Mouse (Mus musculus): ENCODE data around the gene Fam221b. TPM values are rescaled to one million over a fixed set of nuclear protein-coding genes. Genes with fewer than 3 reads are reported as not detected.

Gene Fam221b
- polyA plus RNA-seq, 1 experiment from 2014 or later = 2.6 TPM

DNA sequence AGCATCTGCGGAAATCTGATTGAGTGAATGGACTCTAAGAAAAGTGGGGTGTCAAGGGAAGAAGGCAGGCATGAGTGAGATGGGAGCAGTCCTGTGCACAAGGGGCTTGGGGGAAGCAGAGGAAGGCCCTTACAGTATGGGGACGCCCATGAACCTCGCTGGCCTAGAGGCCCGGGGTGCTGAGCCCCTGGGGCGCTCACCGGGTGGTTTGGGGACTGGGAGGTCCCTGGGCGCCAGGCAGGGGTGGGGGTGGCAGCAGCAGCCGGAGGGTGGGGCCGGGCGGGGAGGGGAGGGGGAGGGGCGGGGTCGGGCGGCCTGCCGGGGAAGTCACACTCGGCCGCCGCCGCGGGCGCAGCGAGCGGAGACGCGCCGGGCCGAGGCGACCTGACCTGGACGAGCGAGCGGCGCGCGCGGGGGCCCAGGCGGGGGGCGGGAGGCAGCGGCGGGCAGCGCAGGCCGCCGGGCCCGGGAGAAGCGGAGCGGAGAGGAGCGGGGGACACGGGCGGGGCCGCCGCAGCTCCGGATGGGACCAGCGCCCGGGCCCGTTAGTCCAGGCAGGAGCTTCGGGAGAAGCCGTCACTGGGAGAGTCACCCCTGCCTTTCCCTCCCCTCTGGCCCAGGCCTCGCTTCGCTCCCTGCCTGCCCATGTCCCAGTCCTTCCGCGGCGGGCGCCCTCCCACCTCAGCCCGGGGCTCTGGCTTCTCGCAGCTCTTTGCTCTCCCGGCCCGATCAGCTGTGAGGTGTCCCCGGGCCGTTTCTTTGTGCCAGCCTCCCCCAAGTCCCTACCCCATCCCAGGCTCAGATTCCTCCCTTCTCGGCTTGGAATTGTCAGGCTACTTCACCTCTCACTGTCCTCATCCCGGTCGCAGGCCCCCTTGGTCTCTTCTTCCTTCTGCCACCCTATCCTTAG lies 37.6 kb downstream of the Fam221b start, which contains the start of gene Npr2:
Npr2 (plus strand) TSS at position 890 of the 910 bp plus-strand sequence.
- Histone ChIP-seq H3K4me2 (replicated peaks; ENCODE audit: low read depth, low read length) (peak within 1 kb of the TSS; percentile 90), H3K36me3 (ENCODE audit: control insufficient read depth, insufficient read depth, low read length) (no peaks in the 10 kb centered on the region), H3K9me3 (ENCODE audit: control insufficient read depth, low read length) (peaks cover 1% of the 10 kb centered on the region; the same call in 1 of the 2 replicates), H3K27me3 (ENCODE audit: control insufficient read depth, insufficient read depth, low read length) (no peaks in the 10 kb centered on the region), H3K9ac (ENCODE audit: low read depth, low read length) (peak within 1 kb of the TSS; percentile 83), H3K4me3 (ENCODE audit: low read length) (peak within 1 kb of the TSS; percentile 58), H3K4me1 (ENCODE audit: control insufficient read depth, insufficient read depth, low read length) (peaks cover 15% of the 10 kb centered on the region), H3K27ac (ENCODE audit: low read depth, low read length) (peak within 1 kb of the TSS; percentile 77; the same call in 1 of the 2 replicates)
- 2% methylated on average over 45 of the region's 70 CpGs for WGBS
- peak; percentile 70 for ATAC-seq (ENCODE audit: low FRiP score, low TSS enrichment)

GRCm38 (mm10) chr4:43630671-43631045 lies 38.3 kb downstream of the Fam221b start:
- Histone ChIP-seq H3K36me3 (ENCODE audit: control insufficient read depth, insufficient read depth, low read length) (no peaks in the 10 kb centered on the region), H3K4me3 (ENCODE audit: low read length) (peak overlapping the region; percentile 58; the same call in 1 of the 2 replicates), H3K9ac (ENCODE audit: low read depth, low read length) (peak overlapping the region; percentile 83; the same call in 1 of the 2 replicates), H3K27ac (ENCODE audit: low read depth, low read length) (peak overlapping the region; percentile 17; the same call in 1 of the 2 replicates), H3K4me1 (ENCODE audit: control insufficient read depth, insufficient read depth, low read length) (peaks cover 15% of the 10 kb centered on the region), H3K27me3 (ENCODE audit: control insufficient read depth, insufficient read depth, low read length) (no peaks in the 10 kb centered on the region), H3K9me3 (ENCODE audit: control insufficient read depth, low read length) (peaks cover 4% of the 10 kb centered on the region; the same call in 1 of the 2 replicates), H3K4me2 (replicated peaks; ENCODE audit: low read depth, low read length) (peak overlapping the region; percentile 90)
- peak; percentile 10; the same call in 1 of the 2 replicates for ATAC-seq (ENCODE audit: low FRiP score, low TSS enrichment)
- whole genome bisulfite sequencing = 23% methylated on average over 5 of the region's 5 CpGs

DNA sequence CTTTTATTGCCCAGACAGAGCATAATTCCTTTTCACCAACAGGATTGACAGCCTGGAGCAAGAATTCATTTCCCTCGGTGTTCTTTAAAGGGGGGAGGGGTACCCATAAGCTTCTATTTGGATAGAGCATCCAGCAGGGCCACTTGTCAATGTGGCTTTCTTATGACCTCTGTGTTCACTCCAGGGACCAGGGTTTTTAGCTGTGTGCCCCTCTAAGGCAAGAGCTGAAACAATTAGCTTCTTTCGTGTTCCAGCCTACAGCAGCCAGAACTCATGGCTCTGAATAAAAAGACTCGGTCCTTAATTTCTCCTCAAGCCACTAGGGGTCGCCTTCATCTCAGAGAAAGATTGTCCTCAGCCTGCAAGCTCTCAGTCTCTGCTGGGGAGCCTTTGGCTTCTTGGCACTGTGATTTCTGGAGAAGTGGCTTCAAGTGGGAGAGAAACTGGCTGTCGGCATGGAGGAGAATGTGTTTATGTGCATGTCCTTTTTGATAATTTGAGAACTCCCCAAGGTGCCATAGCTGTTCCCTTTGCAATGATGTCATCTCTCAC lies 38.8 kb downstream of the Fam221b start:
- H3K4me1 ChIP-seq (ENCODE audit: control insufficient read depth, insufficient read depth, low read length) = peaks cover 15% of the 10 kb centered on the region
- no peak overlapping the region for H3K4me2 ChIP-seq (replicated peaks; ENCODE audit: low read depth, low read length)
- 0 out of 2 replicates have a peak overlapping the region, but pooled peaks have one; percentile 13 for H3K9ac ChIP-seq (ENCODE audit: low read depth, low read length)
- no peak overlapping the region for H3K4me3 ChIP-seq (ENCODE audit: low read length)
- H3K27me3 ChIP-seq (ENCODE audit: control insufficient read depth, insufficient read depth, low read length) = no peaks in the 10 kb centered on the region
- WGBS = 8% methylated on average over 5 of the region's 5 CpGs
- no peak overlapping the region for H3K27ac ChIP-seq (ENCODE audit: low read depth, low read length)
- H3K36me3 ChIP-seq (ENCODE audit: control insufficient read depth, insufficient read depth, low read length) = no peaks in the 10 kb centered on the region
- H3K9me3 ChIP-seq (ENCODE audit: control insufficient read depth, low read length) = peaks cover 10% of the 10 kb centered on the region; the same call in 1 of the 2 replicates
- peak; percentile 60 for ATAC-seq (ENCODE audit: low FRiP score, low TSS enrichment)

DNA sequence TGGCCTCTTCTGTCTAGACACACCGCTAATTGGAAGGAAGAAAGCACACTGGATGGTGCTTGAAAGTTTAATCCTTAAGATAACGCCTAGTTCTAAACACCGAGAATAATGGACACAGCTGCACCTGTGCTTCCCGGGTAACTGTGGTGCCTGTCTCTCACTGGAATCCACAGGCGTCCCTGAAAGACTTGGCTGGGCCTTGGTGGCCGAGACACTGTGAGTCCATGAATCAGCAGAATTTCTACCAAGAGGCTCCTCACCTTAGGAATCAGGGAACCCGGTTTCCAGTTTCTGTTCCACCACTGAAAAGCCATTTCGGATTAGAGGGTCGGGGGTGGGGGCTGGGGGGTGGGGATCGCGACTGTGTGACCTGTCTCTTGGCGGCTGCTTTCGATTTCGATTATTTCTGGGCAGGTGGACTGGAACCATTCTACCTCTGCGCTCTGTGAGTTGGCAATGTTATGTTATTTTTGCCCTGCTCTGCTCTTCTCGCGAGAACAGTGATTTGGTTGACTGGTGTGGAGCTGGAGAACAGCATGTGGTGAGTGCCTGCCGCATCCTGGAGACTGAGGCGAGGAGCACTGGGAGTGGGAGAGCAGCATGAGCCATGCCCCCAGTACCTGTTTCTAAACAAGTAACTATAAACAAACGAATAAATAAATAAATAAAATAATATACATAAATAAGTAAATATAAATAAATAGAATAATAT lies 39.7 kb downstream of the Fam221b start:
- no peak for ATAC-seq (ENCODE audit: low FRiP score, low TSS enrichment)
- peaks cover 15% of the 10 kb centered on the region for H3K4me1 ChIP-seq (ENCODE audit: control insufficient read depth, insufficient read depth, low read length)
- no peaks in the 10 kb centered on the region for H3K36me3 ChIP-seq (ENCODE audit: control insufficient read depth, insufficient read depth, low read length)
- no peak overlapping the region for H3K27ac ChIP-seq (ENCODE audit: low read depth, low read length)
- 49% methylated on average over 20 of the region's 20 CpGs for WGBS
- H3K4me2 ChIP-seq (replicated peaks; ENCODE audit: low read depth, low read length) = no peak overlapping the region
- peaks cover 13% of the 10 kb centered on the region; the same call in 1 of the 2 replicates for H3K9me3 ChIP-seq (ENCODE audit: control insufficient read depth, low read length)
- H3K9ac ChIP-seq (ENCODE audit: low read depth, low read length) = no peak overlapping the region
- no peaks in the 10 kb centered on the region for H3K27me3 ChIP-seq (ENCODE audit: control insufficient read depth, insufficient read depth, low read length)
- H3K4me3 ChIP-seq (ENCODE audit: low read length) = no peak overlapping the region

DNA sequence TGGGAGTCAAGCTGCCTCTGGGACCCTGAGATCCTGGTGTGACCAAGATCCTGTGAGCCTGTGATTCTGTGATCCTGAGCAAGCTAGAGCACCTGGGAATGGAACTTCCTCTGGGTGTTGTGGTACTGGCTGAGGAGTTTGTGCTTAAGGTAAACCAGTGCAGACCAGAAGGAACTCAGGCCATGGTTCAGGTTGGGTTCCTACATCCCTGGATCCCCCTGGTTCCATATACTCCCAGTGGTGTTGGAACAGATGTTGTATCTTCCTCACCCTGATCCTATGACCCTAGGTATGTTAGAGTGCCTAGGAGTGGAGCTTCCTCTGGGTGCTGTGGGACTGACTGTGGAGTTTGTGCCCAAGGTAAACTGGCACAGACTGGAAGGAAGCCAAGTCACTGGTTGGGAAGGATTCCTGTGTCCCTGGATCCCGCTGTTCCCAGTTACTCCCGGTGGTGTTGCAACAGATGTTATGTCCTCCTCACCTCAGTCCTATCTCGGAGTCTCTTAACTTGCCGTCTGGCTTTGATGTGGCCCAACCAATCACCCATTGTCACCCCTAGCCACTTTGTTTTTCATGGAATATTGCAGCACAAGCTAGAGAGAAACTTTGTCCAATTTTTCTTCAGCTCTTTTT lies 48.7 kb downstream of the Fam221b start:
- H3K9me3 ChIP-seq (ENCODE audit: control insufficient read depth, low read length) = peaks cover 5% of the 10 kb centered on the region; the same call in 1 of the 2 replicates
- no peaks in the 10 kb centered on the region for H3K36me3 ChIP-seq (ENCODE audit: control insufficient read depth, insufficient read depth, low read length)
- 84% methylated on average over 4 of the region's 4 CpGs for WGBS
- no peaks in the 10 kb centered on the region for H3K4me1 ChIP-seq (ENCODE audit: control insufficient read depth, insufficient read depth, low read length)
- H3K27me3 ChIP-seq (ENCODE audit: control insufficient read depth, insufficient read depth, low read length) = no peaks in the 10 kb centered on the region
- no peak for ATAC-seq (ENCODE audit: low FRiP score, low TSS enrichment)
- no peak overlapping the region for H3K4me2 ChIP-seq (replicated peaks; ENCODE audit: low read depth, low read length)
- H3K4me3 ChIP-seq (ENCODE audit: low read length) = no peak overlapping the region
- H3K9ac ChIP-seq (ENCODE audit: low read depth, low read length) = no peak overlapping the region
- no peak overlapping the region for H3K27ac ChIP-seq (ENCODE audit: low read depth, low read length)

DNA sequence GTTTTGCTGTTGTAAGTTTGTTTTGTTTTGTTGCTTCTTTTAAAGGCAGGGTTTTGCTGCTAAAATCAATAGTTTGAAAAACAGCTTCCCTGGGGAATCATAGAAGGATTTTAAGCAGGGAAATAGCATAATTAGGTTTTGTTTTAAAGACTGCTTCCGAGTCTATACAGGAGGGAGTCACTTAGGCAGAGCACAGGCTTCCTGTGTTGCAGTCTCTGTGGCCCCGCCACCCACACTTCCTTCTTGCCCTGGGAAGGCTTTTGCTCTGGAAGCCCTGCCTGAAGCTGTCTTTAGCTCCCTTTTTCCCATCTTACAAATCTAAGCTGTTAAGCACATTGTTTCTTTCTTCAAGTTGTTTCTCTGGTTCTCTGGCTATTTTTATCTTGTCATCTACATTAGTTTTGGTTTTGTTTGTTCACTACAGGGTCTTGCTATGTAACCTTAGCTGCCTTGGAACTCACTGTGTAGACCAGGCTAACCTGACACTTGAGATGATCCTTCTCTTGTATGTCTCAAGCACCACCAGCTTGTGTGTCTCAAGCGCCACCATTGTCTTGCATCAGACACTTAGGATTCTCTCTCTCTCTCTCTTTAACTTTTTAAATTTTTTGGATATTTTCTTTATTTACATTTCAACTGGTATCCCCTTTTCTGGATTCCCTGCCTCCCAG lies 55.8 kb downstream of the Fam221b start:
- Histone ChIP-seq H3K9me3 (ENCODE audit: control insufficient read depth, low read length) (no peaks in the 10 kb centered on the region), H3K27me3 (ENCODE audit: control insufficient read depth, insufficient read depth, low read length) (no peaks in the 10 kb centered on the region), H3K4me3 (ENCODE audit: low read length) (no peak overlapping the region), H3K4me2 (replicated peaks; ENCODE audit: low read depth, low read length) (no peak overlapping the region), H3K4me1 (ENCODE audit: control insufficient read depth, insufficient read depth, low read length) (no peaks in the 10 kb centered on the region), H3K27ac (ENCODE audit: low read depth, low read length) (no peak overlapping the region), H3K36me3 (ENCODE audit: control insufficient read depth, insufficient read depth, low read length) (no peaks in the 10 kb centered on the region), H3K9ac (ENCODE audit: low read depth, low read length) (no peak overlapping the region)
- no peak for ATAC-seq (ENCODE audit: low FRiP score, low TSS enrichment)
- 59% methylated on average over 3 of the region's 3 CpGs for WGBS

DNA sequence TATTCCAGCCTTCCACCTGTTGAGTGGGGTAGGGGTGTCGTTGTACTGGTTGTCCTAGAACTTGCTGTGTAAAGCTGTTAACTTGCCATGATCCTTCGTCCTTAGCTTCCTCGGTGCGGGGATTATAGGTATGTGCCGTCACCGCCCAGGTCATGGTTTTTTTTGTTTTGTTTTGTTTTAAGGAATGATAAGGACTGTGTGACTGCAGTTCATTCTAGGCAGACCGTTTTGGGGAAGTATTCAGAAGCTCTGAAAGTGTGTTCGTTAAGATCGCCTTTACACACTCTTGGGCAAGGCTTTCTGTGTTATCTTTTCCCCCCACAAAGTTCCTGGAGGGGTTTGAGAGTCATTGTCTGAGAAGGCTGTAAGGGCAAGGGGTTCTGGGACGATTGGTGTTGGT lies 56.4 kb downstream of the Fam221b start:
- Histone ChIP-seq H3K9me3 (ENCODE audit: control insufficient read depth, low read length) (no peaks in the 10 kb centered on the region), H3K27ac (ENCODE audit: low read depth, low read length) (no peak overlapping the region), H3K4me3 (ENCODE audit: low read length) (no peak overlapping the region), H3K4me2 (replicated peaks; ENCODE audit: low read depth, low read length) (no peak overlapping the region), H3K27me3 (ENCODE audit: control insufficient read depth, insufficient read depth, low read length) (no peaks in the 10 kb centered on the region), H3K4me1 (ENCODE audit: control insufficient read depth, insufficient read depth, low read length) (no peaks in the 10 kb centered on the region), H3K36me3 (ENCODE audit: control insufficient read depth, insufficient read depth, low read length) (no peaks in the 10 kb centered on the region), H3K9ac (ENCODE audit: low read depth, low read length) (no peak overlapping the region)
- no peak for ATAC-seq (ENCODE audit: low FRiP score, low TSS enrichment)
- 71% methylated on average over 10 of the region's 10 CpGs for WGBS
